Mouse (Mus musculus) right cerebral cortex, adult 18-20 months (tissue): ENCODE data around the gene Inka2.
A peak's percentile ranks its signal among the peaks of the same experiment; 100 is the strongest.
"Not testable (repeated sequence)": the region's sequence is repeated elsewhere in the genome, so short reads cannot be mapped to it uniquely, and the experiment has no call there.

Source experiments
- DNase-seq: peaks from one replicate; pipeline ENCODE4 v3.0.0; 2022; ENCODE audit warnings: mixed read lengths

Gene Inka2

DNA sequence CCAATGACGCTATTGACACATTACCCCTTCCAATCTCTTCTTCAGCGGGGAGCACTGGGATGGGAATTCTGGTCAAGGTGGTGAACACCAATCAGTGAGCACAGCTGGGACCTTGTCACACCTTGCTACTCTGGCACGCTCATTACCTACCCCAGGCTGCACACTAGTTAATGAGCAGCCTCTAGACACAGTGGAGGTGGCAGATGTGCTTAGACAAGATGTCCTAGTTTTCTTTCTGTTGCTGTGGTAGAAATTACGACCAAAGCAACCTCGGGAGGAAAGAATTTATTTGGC is 7.3 kb upstream of the Inka2 start:
- no peak for DNase-seq

DNA sequence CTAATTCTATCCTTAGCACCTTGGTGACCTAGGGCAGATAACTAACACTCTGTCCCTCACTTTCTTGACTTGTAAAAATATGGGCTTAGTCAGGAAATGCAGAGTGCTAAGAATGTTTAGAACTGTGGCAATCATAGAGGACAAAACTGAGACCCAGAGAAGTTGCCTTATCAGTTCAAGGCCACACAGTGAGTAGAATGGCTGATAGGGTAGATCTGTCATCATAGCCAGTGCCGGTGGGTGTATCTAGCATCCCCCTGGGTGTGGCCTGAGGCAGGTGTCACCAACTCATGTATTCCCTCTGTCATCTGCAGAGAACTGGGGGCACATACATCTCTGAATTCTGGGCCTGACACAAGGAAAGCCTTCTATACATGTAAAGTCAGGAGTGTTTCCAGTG is 6.1 kb upstream of the Inka2 start:
- DNase-seq = no peak

DNA sequence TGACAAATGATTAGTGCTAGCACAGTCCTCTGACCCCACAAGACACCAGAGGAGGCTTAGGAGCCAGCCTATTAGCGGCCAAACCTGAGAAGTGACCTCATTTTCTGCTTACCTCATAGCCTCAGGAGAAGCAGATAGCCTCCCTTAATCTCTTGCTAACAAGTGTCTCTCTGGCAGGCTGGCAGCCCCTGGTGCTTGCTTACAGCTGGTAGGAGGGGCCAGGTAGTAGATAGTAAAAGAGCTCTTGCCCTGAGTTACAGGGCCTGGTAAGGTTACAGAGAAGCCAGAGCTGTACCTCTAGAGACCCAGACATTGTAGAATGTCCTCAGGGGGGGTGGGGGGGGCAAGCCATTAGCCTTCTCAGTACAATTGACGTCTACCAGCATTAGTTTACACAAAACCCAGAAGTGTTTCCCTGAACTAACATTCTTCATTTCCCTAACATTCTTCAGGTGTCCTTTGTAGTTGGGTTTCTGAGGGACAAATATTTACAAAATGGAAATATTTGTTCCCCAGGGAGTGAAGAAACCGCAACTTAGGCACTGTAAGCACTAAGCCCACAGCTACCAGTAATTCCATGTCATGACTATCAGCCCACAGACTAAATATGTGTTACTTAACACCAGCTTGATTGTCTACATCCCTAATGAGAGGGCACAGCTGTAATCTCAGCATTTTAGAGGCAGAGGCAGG is 5.0 kb upstream of the Inka2 start:
- no peak for DNase-seq

DNA sequence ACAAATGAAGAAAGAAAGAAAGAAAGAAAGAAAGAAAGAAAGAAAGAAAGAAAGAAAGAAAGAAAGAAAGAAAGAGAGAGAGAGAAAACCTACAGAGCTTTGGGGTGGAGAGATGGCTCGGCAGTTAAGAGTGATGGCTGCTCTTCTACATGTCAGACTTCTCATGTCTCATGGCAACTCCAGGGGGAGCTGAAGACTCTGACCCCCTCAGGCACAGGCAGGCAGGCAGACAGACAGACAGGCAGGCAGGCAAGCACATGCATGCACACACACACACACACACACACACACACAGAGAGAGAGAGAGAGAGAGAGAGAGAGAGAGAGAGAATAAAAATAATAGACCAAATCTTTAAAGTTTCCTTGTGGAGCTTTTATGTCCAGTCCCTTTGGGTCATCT is 3.6 kb upstream of the Inka2 start:
- not testable (repeated sequence) for DNase-seq

DNA sequence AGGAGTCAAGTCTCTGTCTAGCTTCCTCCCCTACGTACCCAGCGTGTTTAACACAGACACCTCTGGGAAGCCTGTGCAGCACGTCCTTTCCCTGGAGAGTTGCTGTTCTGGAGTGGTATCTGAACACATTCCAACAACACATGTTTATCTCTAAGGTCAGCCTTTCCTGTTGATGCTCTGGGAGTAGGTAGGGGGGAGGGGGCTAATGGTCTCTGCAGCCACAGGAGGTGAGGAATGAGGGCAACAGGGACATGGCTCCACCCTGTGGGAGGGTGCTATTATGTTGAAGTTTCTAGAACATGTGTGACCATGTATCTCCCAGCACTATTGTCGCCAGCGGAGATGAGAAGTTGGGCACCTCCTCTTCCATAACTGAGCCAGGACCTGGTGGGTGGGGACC is 3.0 kb upstream of the Inka2 start:
- DNase-seq = no peak

DNA sequence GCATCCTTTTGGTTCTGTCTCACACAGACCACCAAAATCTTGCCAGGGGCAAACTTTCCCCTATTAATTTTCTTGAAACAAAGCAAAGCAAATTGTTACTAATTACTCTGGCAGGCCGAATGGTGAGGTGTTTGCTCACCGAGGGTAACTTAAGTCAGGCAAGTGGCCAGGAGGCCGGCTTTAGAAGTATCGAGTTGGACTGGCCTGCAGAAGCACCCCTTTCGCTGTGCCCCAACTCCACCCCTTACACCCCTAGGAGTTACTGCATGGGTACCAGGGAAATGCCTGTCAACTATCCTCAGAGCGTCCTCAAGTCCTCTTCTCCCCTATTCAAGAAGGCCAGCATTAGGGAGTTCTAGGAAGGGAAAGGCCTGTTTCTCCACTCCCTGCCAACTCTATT is 828 bp upstream of the Inka2 start:
- DNase-seq = no peak

DNA sequence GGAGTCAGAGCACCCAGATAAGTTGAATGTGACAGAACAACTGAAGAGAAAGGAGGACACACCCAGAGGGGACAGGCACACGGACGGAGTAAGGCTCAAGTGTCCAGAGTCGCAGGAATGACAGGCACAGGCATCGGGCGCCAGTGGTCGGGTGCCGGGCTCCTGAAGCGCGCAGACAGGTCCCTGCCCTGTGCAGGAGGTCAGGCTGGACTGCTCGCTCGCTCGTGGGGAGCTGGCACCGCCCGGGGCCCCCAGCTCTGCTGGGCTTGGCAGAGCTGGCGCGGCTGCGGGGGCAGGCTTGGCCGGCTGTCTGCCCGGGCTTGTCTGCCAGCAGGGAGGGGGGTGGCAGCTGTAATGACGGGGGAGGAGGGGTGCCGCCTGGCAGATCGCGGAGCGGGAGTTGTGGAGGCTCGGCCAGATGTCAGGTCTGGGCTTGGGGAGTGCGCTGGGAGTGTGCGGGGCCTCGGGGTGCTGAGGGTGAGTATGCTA is 706 bp downstream of the Inka2 start:
- DNase-seq = peak; percentile 92

DNA sequence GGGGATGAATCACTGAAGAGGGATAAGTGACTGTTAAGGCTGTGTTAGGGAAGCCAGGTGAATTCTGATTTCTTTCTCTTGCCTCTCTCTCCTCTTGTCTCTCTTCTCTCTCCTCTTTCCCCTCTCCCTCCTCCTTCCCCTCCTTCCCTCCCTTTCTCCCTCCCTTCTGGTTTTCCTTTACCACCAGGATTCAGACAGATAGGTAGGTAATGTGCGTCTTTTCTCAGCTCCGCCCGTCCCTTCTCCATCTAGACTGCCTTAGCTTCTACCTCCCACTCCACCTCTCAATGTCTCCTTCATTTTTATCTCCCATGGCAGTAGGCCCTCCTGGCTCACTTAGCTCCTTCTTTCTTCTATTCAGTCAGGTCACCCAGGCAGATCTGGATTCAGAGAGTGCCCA is 1.2 kb downstream of the Inka2 start:
- peak; percentile 55 for DNase-seq

DNA sequence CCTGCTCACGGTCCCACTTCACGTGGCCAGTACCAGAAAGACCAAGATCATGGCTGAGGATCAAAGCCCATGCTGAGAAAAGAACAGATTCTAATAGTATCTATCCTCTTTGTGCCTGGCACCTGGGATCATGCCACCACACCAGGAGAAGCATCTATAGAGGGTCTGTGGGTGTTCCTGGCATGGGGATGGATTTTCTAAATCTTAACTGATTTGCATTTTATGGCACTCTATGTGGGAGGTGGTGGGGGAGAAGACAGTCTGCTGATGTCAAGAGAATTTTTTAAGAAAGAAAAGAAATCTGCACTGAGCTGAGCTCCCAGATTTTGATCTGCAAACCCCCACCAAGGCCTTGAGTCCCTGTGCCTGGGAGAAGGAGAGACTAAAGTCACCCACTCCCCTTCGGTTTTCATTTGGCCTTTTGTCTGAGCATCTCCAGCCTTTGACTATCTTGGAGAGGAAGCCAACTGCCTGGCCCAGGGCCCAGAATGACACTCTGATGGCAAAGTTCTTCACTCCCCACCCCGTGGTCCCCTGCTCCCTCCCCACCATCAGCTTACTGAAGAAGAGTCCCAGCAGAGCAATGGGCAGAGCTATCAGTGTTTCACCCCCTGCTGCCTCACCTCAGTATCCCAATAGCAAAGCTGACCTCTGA is 2.1 kb downstream of the Inka2 start:
- DNase-seq = peak; percentile 87

DNA sequence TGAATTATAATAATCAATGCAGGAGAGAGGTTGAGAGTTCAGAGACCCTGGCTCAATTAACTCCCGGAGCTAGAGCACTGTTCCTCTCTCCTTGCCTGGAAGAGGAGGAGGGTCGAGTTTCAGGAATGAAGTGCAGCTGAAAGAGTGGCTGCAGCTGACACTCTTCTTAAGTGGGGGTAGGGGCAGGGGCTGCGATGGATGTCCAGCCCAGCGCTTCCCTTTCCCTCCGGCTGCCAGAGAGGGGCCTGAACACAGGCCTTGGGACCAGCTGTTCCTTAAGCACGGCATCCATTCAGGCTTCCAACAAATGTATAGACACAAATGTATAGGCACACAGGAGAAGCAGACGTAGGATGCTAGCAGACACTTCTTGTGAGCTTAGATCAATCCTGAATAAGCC is 3.2 kb downstream of the Inka2 start:
- no peak for DNase-seq

DNA sequence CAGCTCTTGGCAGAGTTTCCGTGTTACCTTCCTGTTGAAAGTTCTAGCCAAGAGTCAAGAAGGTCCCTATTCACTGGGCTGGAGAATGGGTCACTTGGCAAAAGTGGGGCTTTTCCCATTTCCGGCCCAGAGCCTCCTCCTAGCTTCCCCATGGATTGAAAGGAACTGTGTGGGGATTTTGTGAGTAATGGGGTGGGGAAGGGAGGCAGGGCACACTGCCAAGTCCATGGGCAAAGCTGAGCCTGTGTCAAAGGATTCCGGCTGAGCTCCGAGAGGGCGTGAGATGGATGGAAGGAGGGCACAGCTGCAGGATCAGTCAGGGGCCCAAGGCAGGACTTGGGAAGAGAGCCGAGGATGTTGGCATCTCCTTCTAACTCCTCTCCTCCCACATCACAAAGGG is 5.8 kb downstream of the Inka2 start:
- DNase-seq = peak; percentile 38

DNA sequence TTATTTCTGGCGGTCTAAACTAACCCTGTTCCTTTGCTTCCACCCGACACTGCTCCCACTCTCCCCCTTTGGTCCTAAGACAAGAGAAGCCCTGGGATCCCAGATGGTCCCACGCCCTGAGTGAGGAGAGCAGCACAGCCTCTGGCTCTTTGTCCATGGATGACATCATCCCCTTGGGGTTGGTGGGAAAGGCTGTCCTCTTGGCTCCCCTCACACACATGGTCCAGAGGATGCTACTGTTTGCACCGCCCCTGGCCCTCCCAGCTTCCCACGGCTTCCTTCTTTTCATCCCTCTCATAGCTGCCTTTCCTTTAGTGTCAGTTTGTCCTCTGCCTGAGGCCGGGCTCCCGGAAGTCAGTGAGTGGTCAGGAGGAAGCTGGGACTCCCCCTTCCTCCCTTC is 7.3 kb downstream of the Inka2 start:
- DNase-seq = no peak

DNA sequence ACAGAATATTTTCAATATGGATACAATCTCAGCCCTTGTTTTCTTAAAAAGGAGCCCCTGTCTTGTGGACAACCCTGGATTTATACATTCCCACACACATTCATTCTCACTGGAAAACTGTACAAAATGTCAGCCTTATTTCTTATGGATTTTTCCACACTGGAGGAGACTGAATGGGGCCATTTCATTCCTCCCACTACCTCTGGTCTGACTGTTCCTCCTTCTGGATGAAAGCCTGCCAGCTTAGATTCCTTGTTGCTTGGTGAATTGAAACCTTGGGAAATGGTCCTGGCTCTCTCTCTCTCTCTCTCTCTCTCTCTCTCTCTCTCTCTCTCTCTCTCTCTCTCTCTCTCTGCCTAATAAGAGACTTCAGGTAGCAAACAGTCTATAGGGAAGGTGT is 8.4 kb downstream of the Inka2 start:
- no peak for DNase-seq

DNA sequence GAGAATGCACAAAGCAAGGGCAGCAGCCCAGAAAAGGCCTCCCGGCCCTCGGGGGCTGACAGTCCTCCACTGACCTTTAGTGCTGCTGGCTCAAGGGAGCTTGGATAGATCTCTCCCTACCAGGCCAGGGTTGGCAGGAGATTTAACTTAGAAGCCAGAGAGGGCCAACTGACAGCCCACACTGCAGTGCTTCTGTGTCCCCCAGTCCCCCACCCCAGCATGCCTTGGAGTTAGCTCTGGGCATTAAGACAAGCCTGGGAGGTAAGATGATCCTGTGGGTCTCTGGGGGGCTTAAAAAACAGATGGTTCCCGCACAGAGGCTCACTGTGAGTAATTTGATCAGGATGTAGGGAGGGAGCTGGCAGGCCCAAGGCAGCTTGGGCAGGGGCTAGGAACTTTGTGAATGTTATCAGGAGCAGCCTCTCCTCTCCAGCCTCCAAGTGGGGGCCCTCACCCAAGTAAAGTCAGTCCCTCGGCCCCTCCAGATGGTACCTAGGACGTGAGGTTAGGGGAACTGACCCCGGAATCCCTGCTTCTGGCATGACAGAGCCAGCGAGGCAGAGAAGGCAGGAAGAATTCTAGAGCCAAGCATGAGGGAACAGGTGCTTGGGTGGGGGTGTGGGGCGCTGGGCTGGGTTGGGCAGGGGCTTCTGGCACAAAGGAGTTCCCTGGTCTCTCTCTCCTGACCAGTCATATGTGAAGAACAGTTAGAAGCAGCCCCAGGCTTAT is 9.9 kb downstream of the Inka2 start:
- DNase-seq = no peak

DNA sequence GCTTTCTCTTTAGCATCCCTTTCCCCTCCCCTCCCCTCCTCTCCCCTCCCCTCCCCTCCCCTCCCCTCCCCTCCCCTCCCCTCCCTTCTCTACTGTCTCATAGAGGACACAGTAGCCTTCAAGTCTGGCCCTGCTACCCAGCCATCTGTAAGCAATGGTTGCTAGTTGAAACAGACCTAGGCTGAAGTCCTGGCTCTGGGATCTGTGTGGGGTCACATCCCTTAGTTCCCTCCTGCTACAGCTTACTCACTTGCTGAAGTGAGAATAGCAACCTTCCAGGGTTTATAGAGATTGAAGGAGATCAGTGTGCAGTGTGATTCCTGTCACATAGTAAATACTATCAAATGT is 10.4 kb downstream of the Inka2 start:
- no peak for DNase-seq

DNA sequence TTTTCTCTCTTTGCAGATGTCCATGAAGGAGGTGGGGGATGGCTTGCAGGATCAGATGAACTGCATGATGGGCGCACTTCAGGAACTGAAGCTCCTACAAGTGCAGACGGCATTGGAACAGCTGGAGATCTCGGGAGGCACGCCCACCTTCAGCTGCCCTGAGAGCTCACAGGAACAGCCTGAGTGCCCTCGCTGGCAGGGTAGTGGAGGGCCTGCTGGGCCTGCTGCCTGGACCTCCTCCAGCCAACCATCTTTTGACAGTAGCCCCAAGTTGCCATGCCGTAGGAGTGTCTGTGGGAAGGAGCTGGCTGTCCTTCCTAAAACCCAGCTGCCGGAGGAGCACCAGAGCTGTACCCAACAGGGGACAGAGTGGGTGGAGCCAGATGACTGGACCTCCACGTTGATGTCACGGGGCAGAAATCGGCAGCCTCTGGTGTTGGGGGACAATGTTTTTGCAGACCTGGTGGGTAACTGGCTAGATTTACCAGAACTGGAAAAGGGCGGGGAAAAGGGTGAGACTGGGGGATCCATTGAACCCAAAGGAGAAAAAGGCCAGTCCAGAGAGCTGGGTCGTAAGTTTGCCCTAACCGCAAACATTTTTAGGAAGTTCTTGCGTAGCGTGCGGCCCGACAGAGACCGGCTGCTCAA is 12.1 kb downstream of the Inka2 start:
- DNase-seq = peak; percentile 78

DNA sequence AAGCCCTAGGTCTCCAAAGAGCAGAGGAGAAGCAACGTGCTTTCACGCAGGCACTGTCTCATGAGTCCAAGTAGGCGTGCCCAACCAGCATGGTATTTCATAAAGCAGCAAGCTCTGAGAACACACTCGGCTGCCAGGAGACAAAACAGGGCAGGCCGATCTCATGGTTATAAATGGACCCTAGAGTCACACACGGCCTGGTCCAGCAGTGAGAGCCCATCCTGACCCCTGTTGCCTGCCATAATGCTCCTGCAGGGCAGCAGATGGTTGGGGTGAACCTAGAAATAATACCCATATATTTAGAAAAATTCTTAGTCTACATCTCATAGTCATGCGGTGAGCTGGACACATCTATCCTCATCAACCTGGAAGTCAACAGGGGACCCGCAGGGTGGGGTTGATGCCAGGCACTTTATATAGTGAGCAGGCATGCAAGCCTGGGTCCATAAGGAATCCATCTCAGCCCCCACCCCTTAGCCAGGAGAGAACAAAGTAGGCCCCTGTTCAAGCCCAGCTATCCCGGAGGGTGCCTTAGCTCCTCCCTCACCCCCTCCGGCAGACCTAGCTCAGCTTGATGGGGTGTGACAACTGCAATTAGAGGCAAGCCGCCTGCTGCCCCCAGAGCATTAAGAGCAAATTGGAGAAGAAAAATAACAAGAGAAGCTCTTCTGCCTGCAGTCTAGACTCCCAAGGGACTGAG is 13.6 kb downstream of the Inka2 start:
- no peak for DNase-seq

DNA sequence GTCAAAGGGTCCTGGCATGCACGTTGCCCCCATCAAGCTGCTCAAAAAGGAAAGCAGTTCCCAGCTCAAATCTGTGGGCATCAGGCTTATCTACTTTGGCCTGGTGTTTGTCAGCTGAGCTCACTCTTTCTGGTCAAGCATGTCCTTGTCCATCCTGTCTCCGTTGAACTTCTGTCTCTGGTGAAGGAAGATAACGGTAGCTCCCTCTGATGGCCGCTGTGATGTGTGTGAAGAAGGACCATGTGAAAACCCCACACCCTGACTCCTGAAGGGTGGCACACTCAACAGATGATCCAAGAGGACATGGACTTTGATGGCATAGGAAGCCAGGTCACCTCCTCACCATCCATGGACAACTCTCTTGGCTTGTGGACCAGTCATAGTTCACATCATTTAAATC is 14.3 kb downstream of the Inka2 start:
- no peak for DNase-seq

DNA sequence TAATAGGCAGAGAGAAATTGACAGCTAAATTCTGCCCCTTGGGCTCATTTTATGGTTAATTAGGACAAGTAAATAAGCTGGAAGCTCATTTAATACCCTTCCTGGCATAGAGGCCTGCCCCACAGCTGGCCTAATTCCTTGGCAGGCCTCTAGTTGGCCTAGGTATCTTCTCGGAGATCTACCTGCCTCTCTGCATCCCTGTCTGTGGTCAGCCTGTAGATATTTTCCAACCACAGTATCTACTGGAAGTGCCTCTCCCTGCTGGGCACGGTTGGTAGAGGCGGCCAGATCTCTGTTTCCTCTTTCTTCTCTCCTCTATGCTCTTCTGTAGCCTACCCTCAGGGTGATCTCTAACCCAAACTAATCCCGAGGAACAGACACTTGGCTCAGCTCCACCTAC is 15.6 kb downstream of the Inka2 start:
- DNase-seq = no peak

DNA sequence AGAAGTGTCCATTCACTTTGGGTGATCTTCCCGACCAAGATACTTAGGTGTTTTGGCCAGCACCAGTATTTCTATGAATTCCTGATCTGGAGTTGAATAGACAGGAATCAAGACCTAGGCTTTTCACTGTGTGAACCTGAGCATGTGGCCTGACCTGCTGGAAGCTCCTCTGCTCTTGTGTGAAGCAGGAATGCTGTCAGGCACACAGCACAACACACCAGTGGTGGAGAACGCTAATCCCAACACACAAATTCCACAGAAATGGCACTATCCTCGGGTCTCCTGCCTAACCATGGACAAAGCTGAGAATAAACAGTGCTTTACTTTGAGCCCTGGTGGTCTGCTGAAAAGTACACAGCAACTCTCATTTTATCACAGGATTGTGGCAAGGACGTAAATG is 16.1 kb downstream of the Inka2 start:
- no peak for DNase-seq

DNA sequence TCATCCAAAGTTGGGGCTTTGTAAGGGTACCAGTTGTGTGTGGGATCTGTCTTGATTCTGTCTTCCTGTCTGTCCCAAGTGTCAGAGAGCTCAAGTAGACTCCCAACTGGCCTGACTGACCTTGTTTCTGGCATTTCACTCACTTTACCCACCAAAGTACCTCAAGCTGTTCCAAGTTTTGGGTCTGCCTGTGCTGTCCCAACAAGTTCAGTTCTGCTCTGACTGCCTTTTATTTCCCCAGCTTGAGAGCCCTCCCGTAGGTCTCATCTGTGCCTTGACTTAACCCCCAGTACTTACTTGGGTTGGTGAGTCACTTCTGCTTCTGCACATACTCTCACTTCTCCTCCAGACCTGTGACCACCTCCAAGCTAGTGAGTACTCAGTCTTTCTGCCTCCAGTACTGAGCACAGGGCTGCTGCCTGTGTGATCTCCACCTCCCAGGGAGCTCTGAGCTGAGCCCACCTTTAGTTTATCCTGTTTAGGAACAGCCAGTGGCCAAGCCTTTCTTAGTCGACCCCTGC is 17.3 kb downstream of the Inka2 start:
- DNase-seq = no peak

DNA sequence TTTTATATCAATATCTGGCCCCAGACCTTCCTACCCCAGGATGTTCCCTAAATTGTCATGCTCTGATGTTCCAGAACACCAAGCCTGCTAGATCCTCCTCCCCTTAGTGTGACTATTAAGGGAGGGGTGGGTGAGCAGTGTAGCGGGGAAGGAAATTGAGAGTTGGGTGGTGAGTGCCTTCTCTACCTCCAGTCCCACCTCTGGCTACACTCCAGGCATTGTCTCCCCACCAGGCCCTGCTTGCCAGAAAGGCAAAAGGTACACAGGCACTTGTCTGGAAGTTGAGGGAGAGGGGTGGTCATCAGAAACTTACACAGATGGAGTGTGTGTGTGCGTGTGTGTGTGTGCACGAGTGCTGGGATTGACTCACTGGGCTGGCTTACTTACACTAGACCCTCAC is 18.1 kb downstream of the Inka2 start:
- DNase-seq = no peak

DNA sequence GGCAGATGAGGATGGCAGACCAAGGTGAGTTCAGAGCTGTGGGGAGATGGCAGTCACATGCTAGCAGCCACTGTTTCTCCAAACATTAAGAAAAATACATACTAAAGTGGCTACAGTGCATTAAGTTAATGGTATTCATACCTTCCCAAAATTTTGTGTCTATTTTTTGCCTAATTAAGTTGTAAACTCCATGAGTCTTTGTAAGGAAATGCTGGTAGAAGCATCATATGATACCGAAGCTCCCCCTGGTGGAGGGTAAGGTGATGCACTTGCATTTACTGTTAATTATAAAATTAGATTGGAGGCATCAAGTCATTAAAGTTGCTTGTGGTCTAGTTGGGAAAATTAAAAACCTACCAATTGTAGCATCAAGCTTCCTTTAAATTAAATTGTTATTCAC is 21.6 kb downstream of the Inka2 start:
- DNase-seq = peak; percentile 63
